Comparison of ENCODE assay signal across 8 mouse cellular contexts in the genomic region with DNA sequence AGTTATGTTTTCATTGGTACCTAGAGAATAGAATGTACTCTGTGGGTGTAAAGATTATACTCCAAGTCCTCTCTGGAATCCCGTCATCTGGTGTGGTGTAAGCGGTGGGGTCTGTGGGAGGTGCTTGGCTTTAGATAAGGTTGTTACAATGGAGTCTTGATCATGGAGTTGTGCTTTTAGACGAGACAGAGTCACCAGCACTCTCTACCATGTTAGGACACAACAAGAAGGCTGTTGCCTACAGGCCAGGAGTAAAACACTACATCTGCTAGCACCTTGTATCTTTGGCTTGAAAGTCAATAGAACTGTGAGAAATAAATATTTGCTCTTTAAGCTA. TPM values are rescaled to one million over a fixed set of nuclear protein-coding genes. Genes with fewer than 3 reads are reported as not detected.
A peak's percentile ranks its signal among the peaks of the same experiment; 100 is the strongest.
DNase-seq lines count a peak whose midpoint lies in the region; ATAC-seq lines count a peak whose summit lies in the region.

No protein-coding gene starts in this region.

- H3K4me2 ChIP-seq in heart, embryonic 13.5 days, result peak overlapping the region; percentile 62
- H3K4me2 ChIP-seq in lung, embryonic 15.5 days, result peak overlapping the region; percentile 41; the same call in 1 of the 2 replicates
- H3K4me2 ChIP-seq in intestine, embryonic 14.5 days (ENCODE audit: low read length), result no peak overlapping the region

- no peak overlapping the region for H3K9ac ChIP-seq in heart, embryonic 13.5 days
- no peak overlapping the region for H3K9ac ChIP-seq in lung, embryonic 15.5 days
- no peak overlapping the region for H3K9ac ChIP-seq in intestine, embryonic 14.5 days (ENCODE audit: low read length)

- H3K36me3 ChIP-seq in heart, embryonic 13.5 days, result peaks cover 2% of the 10 kb centered on the region; the same call in 1 of the 2 replicates
- no peaks in the 10 kb centered on the region for H3K36me3 ChIP-seq in lung, embryonic 15.5 days
- H3K36me3 ChIP-seq in intestine, embryonic 14.5 days (ENCODE audit: control insufficient read depth, insufficient read depth, low read length), result no peaks in the 10 kb centered on the region

- ATAC-seq in heart, embryonic 13.5 days (ENCODE audit: extremely low read depth, insufficient number of reproducible peaks, low FRiP score, low TSS enrichment), result no peak
- no peak for ATAC-seq in lung, embryonic 15.5 days (ENCODE audit: borderline replicate concordance, extremely low read depth, low FRiP score, low TSS enrichment)
- no peak for ATAC-seq in intestine, embryonic 14.5 days (replicated peaks; ENCODE audit: low FRiP score, low TSS enrichment, low read depth)

- 7% methylated on average over 3 of the region's 3 CpGs for WGBS in heart, embryonic 13.5 days
- 15% methylated on average over 3 of the region's 3 CpGs for WGBS in lung, embryonic 15.5 days
- 52% methylated on average over 3 of the region's 3 CpGs for WGBS in intestine, embryonic 14.5 days

- DNase-seq in heart, adult 8-10 months (ENCODE audit: low spot score), result no peak
- no peak for DNase-seq in lung, adult 18-20 months
- DNase-seq in intestine, embryonic 14.5 days (ENCODE audit: low spot score), result no peak
- peak; percentile 52 for DNase-seq in naive thymus-derived CD4-positive, alpha-beta T cell, adult 2 months (ENCODE audit: low read depth)
- no peak for DNase-seq in frontal cortex, postnatal 14 days (ENCODE audit: low spot score in 2 of 2)
- DNase-seq in cerebellum, postnatal 25 days, result no peak

- peak overlapping the region; percentile 91 for H3K27ac ChIP-seq in heart, embryonic 13.5 days (replicated peaks)
- peak overlapping the region; percentile 90 for H3K27ac ChIP-seq in lung, embryonic 15.5 days
- peak overlapping the region; percentile 85 for H3K27ac ChIP-seq in intestine, embryonic 14.5 days (ENCODE audit: low read depth)

- no peaks in the 10 kb centered on the region for H3K27me3 ChIP-seq in heart, embryonic 13.5 days (replicated peaks)
- no peaks in the 10 kb centered on the region for H3K27me3 ChIP-seq in lung, embryonic 15.5 days
- no peaks in the 10 kb centered on the region for H3K27me3 ChIP-seq in intestine, embryonic 14.5 days (replicated peaks; ENCODE audit: control insufficient read depth, insufficient read depth, low read length)

- no peaks in the 10 kb centered on the region for H3K9me3 ChIP-seq in heart, embryonic 13.5 days
- H3K9me3 ChIP-seq in lung, embryonic 15.5 days, result no peaks in the 10 kb centered on the region
- no peaks in the 10 kb centered on the region for H3K9me3 ChIP-seq in intestine, embryonic 14.5 days (ENCODE audit: control insufficient read depth, low read length)

- peaks cover 78% of the 10 kb centered on the region for H3K4me1 ChIP-seq in heart, embryonic 13.5 days
- peaks cover 69% of the 10 kb centered on the region for H3K4me1 ChIP-seq in lung, embryonic 15.5 days
- peaks cover 51% of the 10 kb centered on the region for H3K4me1 ChIP-seq in intestine, embryonic 14.5 days (replicated peaks; ENCODE audit: control insufficient read depth, insufficient read depth, low read length)

- H3K4me3 ChIP-seq in heart, embryonic 13.5 days, result no peak overlapping the region
- H3K4me3 ChIP-seq in lung, embryonic 15.5 days, result no peak overlapping the region
- no peak overlapping the region for H3K4me3 ChIP-seq in intestine, embryonic 14.5 days (ENCODE audit: low read depth, low read length)

RNA-seq across cellular contexts. Expression of a gene that starts 33.7 kb away (rescaled TPM):
- 0.44 and 0.65 TPM in 2 replicates for polyA plus RNA-seq in heart, embryonic 13.5 days (2015; fragmentation: Nextera tagmentation; extraction: Ambion mirVana)
- total RNA-seq in heart, adult 8-10 months (2022), result 10 to 100 TPM; 48.8 to 58.2 (median 54.8) TPM
- polyA plus RNA-seq in lung, embryonic 15.5 days (2015; fragmentation: Nextera tagmentation; extraction: Ambion mirVana), result 0.54 and 0.63 TPM in 2 replicates
- 1.2 TPM in 2 replicates for polyA plus RNA-seq in intestine, embryonic 14.5 days (2014; fragmentation: Nextera tagmentation; extraction: Ambion mirVana)

RNA-seq across cellular contexts. Expression of a gene that starts 46.7 kb away (rescaled TPM):
- 12.9 and 13.8 TPM in 2 replicates for polyA plus RNA-seq in heart, embryonic 13.5 days (2015; fragmentation: Nextera tagmentation; extraction: Ambion mirVana)
- total RNA-seq in heart, adult 8-10 months (2022), result 1 to 10 TPM; 5.6 to 8.6 (median 8.1) TPM
- polyA plus RNA-seq in lung, embryonic 15.5 days (2015; fragmentation: Nextera tagmentation; extraction: Ambion mirVana), result 18.9 and 20.0 TPM in 2 replicates
- polyA plus RNA-seq in intestine, embryonic 14.5 days (2014; fragmentation: Nextera tagmentation; extraction: Ambion mirVana), result 20.5 and 24.2 TPM in 2 replicates
